Mouse (Mus musculus) adrenal gland, adult 8-10 months (tissue): ENCODE results near the gene Ccdc116. TPM values are rescaled to one million over a fixed set of nuclear protein-coding genes. Genes with fewer than 3 reads are reported as not detected.

Experiments
- DNase-seq: peaks from one replicate; pipeline ENCODE4 v3.0.0; 2022
- microRNA-seq, 2 experiments: library from miRNA; unstranded; fragments of <30 nt; microRNA quantifications; one replicate each; pipeline ENCODE4 v1.2.0; 2022
- total RNA-seq, 4 experiments: library from RNA; stranded (reverse); gene quantifications; 2 replicates each; pipeline ENCODE4 v1.2.4; 2022

The Ccdc116 gene
- total RNA-seq, 4 experiments from 2014 or later = 0.35 to 0.66 (median 0.47) TPM

GRCm38 (mm10) chr16:17127292-17127691, 19.7 kb downstream of the Ccdc116 start:
- DNase-seq = no peak

GRCm38 (mm10) chr16:17124871-17125520, 22.0 kb downstream of the Ccdc116 start, which contains the start of gene 2610318N02Rik:
Gene 2610318N02Rik (minus strand): TSS chr16:17125167.
- peak; percentile 71 for DNase-seq

GRCm38 (mm10) chr16:17124119-17124870, 22.7 kb downstream of the Ccdc116 start:
- DNase-seq = no peak

GRCm38 (mm10) chr16:17121569-17121968, 25.5 kb downstream of the Ccdc116 start:
- DNase-seq = no peak

GRCm38 (mm10) chr16:17117309-17117799, 29.7 kb downstream of the Ccdc116 start:
- no peak for DNase-seq

GRCm38 (mm10) chr16:17110771-17111743, 36.0 kb downstream of the Ccdc116 start, which contains the start of gene Ppil2:
Gene Ppil2 (minus strand): TSS chr16:17111257.
- peak; percentile 67 for DNase-seq

- DNase-seq = no peak
Measured at GRCm38 (mm10) chr16:17104600-17104999, 42.4 kb downstream of the Ccdc116 start.

GRCm38 (mm10) chr16:17102630-17103220, 44.3 kb downstream of the Ccdc116 start:
- DNase-seq = no peak

- no peak for DNase-seq
Measured at GRCm38 (mm10) chr16:17096938-17097337, 50.1 kb downstream of the Ccdc116 start.

Small RNA genes lying within 50 kb of the gene (microRNA-seq; reads per million reads assigned to microRNA genes)
- gene Mir130b (127 to 144 reads per million in 2 experiments), gene Mir301b (1.8 to 3.2 reads per million in 2 experiments)

Other genes with a start within 250 kb of the Ccdc116 start
- gene Mapk1, start 163.8 kb downstream of the Ccdc116 start, total RNA-seq = 100 to 1,000 TPM; 178 to 210 (median 193) TPM
- 10 to 100 TPM in 2 of 4 experiments, 1 to 10 TPM in 2; 7.4 to 12.2 (median 10.2) TPM for gene Ypel1, start 77.5 kb downstream of the Ccdc116 start, total RNA-seq
- 100 to 1,000 TPM in 3 of 4 experiments, 10 to 100 TPM in 1; 99.4 to 120 (median 106) TPM for gene Ppil2, start 36.0 kb downstream of the Ccdc116 start, total RNA-seq
- gene 2610318N02Rik, start 22.1 kb downstream of the Ccdc116 start, total RNA-seq = 1 to 10 TPM in 2 of 4 experiments, under 1 TPM in 2; 0.62 to 1.5 (median 1.1) TPM
- 10 to 100 TPM; 25.5 to 54.1 (median 34.4) TPM for gene Sdf2l1, start 14.8 kb downstream of the Ccdc116 start, total RNA-seq
- gene Ydjc, start 2.6 kb downstream of the Ccdc116 start, total RNA-seq = 10 to 100 TPM in 2 of 4 experiments, 1 to 10 TPM in 2; 7.3 to 16.8 (median 9.7) TPM
- 100 to 1,000 TPM; 162 to 223 (median 198) TPM for gene Ube2l3, start 55.4 kb upstream of the Ccdc116 start, total RNA-seq
- under 1 TPM in 2 of 4 experiments, not detected in 2; 0.09 to 0.14 TPM for gene Rimbp3, start 61.4 kb upstream of the Ccdc116 start, total RNA-seq
- gene Hic2, start 86.3 kb upstream of the Ccdc116 start, total RNA-seq = 1 to 10 TPM; 2.0 to 3.7 (median 3.4) TPM
- 10 to 100 TPM in 3 of 4 experiments, 1 to 10 TPM in 1; 9.3 to 30.7 (median 19.6) TPM for gene Tmem191c, start 128.8 kb upstream of the Ccdc116 start, total RNA-seq
- under 1 TPM; 0.15 to 0.52 (median 0.35) TPM for gene Serpind1, start 184.1 kb upstream of the Ccdc116 start, total RNA-seq